Mouse (Mus musculus): ENCODE results near the gene Aldh1a7.

GRCm38 (mm10) chr19:20715617-20716016 is 11.7 kb downstream of the Aldh1a7 start:
- TF ChIP-seq POLR2A (IDR thresholded peaks at IDR 0.05; ENCODE audit: low read depth, low read length) (no peak), CTCF (IDR thresholded peaks at IDR 0.05; ENCODE audit: extremely low read depth, insufficient read length, insufficient replicate concordance, low read depth, low read length) (no peak)

Measured in small intestine, adult 2 months (tissue).